Mouse (Mus musculus) forebrain, embryonic 15.5 days (tissue): ENCODE measurements around the gene Fam160b1. TPM values are rescaled to one million over a fixed set of nuclear protein-coding genes. Genes with fewer than 3 reads are reported as not detected.

ENCODE experiments used
- ATAC-seq: fragments of 200-750 bp; cut with Nextera tagmentation; replicated peaks from 2 replicates; pipeline ENCODE4 v1.8.0; 2017; ENCODE audit warnings: mild to moderate bottlenecking, moderate TSS enrichment, moderate library complexity
- H3K27ac ChIP-seq: fragments of 300-500 bp; sonication (generic); replicated peaks from 2 replicates; pipeline ENCODE4 v1.5.1; 2015; ENCODE audit warnings: mild to moderate bottlenecking, inconsistent platforms
- H3K27me3 ChIP-seq: fragments of 300-500 bp; sonication (generic); 2 replicates; pipeline ENCODE4 v1.6.1; 2015; ENCODE audit warnings: inconsistent platforms
- H3K36me3 ChIP-seq: fragments of 300-500 bp; sonication (generic); 2 replicates; pipeline ENCODE4 v1.6.1; 2015; ENCODE audit warnings: mild to moderate bottlenecking, inconsistent platforms
- H3K4me1 ChIP-seq: fragments of 300-500 bp; sonication (generic); 2 replicates; pipeline ENCODE4 v1.6.1; 2015; ENCODE audit warnings: inconsistent platforms
- H3K4me2 ChIP-seq: fragments of 300-500 bp; sonication (generic); replicated peaks from 2 replicates; pipeline ENCODE4 v1.6.1; 2015; ENCODE audit warnings: mild to moderate bottlenecking, inconsistent platforms
- H3K4me3 ChIP-seq: fragments of 300-500 bp; sonication (generic); 2 replicates; pipeline ENCODE4 v1.5.1; 2015; ENCODE audit warnings: mild to moderate bottlenecking, inconsistent platforms
- H3K9ac ChIP-seq: fragments of 300-500 bp; sonication (generic); replicated peaks from 2 replicates; pipeline ENCODE4 v1.6.1; 2015; ENCODE audit warnings: mild to moderate bottlenecking, inconsistent platforms
- H3K9me3 ChIP-seq: fragments of 300-500 bp; sonication (generic); 2 replicates; pipeline ENCODE4 v1.6.1; 2016; ENCODE audit warnings: inconsistent platforms
- WGBS: fragments of 180-500 bp; shearing (Covaris S2); methylation state at CpG from one replicate; pipeline ENCODE4 v1.1.7; 2015; ENCODE audit warnings: mixed read lengths; 5-methylcytosine and 5-hydroxymethylcytosine counted together
- polyA plus RNA-seq: library from polyadenylated mRNA; unstranded; fragments of >200 nt; fragmentation: Nextera tagmentation; extraction: Ambion mirVana; gene quantifications from 2 replicates; pipeline ENCODE4 v1.2.1, GENCODE M21; 2015

Gene Fam160b1
- polyA plus RNA-seq, 1 experiment from 2014 or later = 15.7 TPM

GRCm38 (mm10) chr19:57413170-57413569 lies 52.7 kb downstream of the Fam160b1 start:
- Histone ChIP-seq H3K27me3 (no peaks in the 10 kb centered on the region), H3K9ac (no peak overlapping the region), H3K36me3 (no peaks in the 10 kb centered on the region), H3K9me3 (no peaks in the 10 kb centered on the region), H3K4me2 (no peak overlapping the region), H3K4me3 (no peak overlapping the region), H3K27ac (no peak overlapping the region), H3K4me1 (peaks cover 6% of the 10 kb centered on the region; the same call in 1 of the 2 replicates)
- no peak for ATAC-seq
- WGBS = 96% methylated on average over 3 of the region's 3 CpGs

- 84% methylated on average over 6 of the region's 6 CpGs for WGBS
- H3K27ac ChIP-seq = no peak overlapping the region
- no peaks in the 10 kb centered on the region for H3K27me3 ChIP-seq
Observed at GRCm38 (mm10) chr19:57413918-57414317, 53.4 kb downstream of the Fam160b1 start.

GRCm38 (mm10) chr19:57415031-57415807 lies 54.7 kb downstream of the Fam160b1 start:
- no peak overlapping the region for H3K27ac ChIP-seq
- H3K4me1 ChIP-seq = peaks cover 8% of the 10 kb centered on the region; the same call in 1 of the 2 replicates
- no peaks in the 10 kb centered on the region for H3K36me3 ChIP-seq
- no peaks in the 10 kb centered on the region for H3K9me3 ChIP-seq
- no peak for ATAC-seq
- H3K4me2 ChIP-seq = no peak overlapping the region
- H3K4me3 ChIP-seq = no peak overlapping the region
- 90% methylated on average over 8 of the region's 8 CpGs for WGBS
- no peak overlapping the region for H3K9ac ChIP-seq
- H3K27me3 ChIP-seq = no peaks in the 10 kb centered on the region

More at GRCm38 (mm10) chr19:57413918-57414317, 53.4 kb downstream of the Fam160b1 start:
- Histone ChIP-seq H3K9ac (no peak overlapping the region), H3K4me2 (no peak overlapping the region), H3K36me3 (no peaks in the 10 kb centered on the region), H3K4me1 (peaks cover 8% of the 10 kb centered on the region; the same call in 1 of the 2 replicates), H3K9me3 (no peaks in the 10 kb centered on the region), H3K4me3 (no peak overlapping the region)
- ATAC-seq = no peak

- H3K4me2 ChIP-seq = 0 out of 2 replicates have a peak overlapping the region, but pooled peaks have one; percentile 9
- no peak overlapping the region for H3K4me3 ChIP-seq
- H3K27ac ChIP-seq = no peak overlapping the region
- H3K4me1 ChIP-seq = 0 out of 2 replicates have a peak, but pooled peaks cover 3% of the 10 kb centered on the region
- no peak for ATAC-seq
- H3K27me3 ChIP-seq = no peaks in the 10 kb centered on the region
- no peaks in the 10 kb centered on the region for H3K36me3 ChIP-seq
- no peaks in the 10 kb centered on the region for H3K9me3 ChIP-seq
- WGBS = 28% methylated on average over 17 of the region's 17 CpGs
- H3K9ac ChIP-seq = no peak overlapping the region
Observed at GRCm38 (mm10) chr19:57417800-57418580, 57.5 kb downstream of the Fam160b1 start.

- 13% methylated on average over 3 of the region's 3 CpGs for WGBS
- no peak overlapping the region for H3K9ac ChIP-seq
- H3K4me1 ChIP-seq = 0 out of 2 replicates have a peak, but pooled peaks cover 1% of the 10 kb centered on the region
- H3K4me3 ChIP-seq = no peak overlapping the region
- no peaks in the 10 kb centered on the region for H3K36me3 ChIP-seq
- ATAC-seq = no peak
- H3K27me3 ChIP-seq = no peaks in the 10 kb centered on the region
- H3K4me2 ChIP-seq = no peak overlapping the region
- no peak overlapping the region for H3K27ac ChIP-seq
- H3K9me3 ChIP-seq = no peaks in the 10 kb centered on the region
Observed at GRCm38 (mm10) chr19:57423402-57423801, 62.9 kb downstream of the Fam160b1 start.

- H3K27ac ChIP-seq = no peak overlapping the region
- no peak overlapping the region for H3K4me2 ChIP-seq
- H3K9me3 ChIP-seq = no peaks in the 10 kb centered on the region
- H3K4me3 ChIP-seq = no peak overlapping the region
- no peaks in the 10 kb centered on the region for H3K4me1 ChIP-seq
- H3K9ac ChIP-seq = no peak overlapping the region
- WGBS = 96% methylated on average over 15 of the region's 15 CpGs
- no peaks in the 10 kb centered on the region for H3K27me3 ChIP-seq
- no peaks in the 10 kb centered on the region for H3K36me3 ChIP-seq
- no peak for ATAC-seq
Observed at GRCm38 (mm10) chr19:57425296-57425695, 64.8 kb downstream of the Fam160b1 start.

GRCm38 (mm10) chr19:57426841-57427240 lies 66.4 kb downstream of the Fam160b1 start:
- H3K27me3 ChIP-seq = no peaks in the 10 kb centered on the region
- ATAC-seq = no peak
- 93% methylated on average over 8 of the region's 8 CpGs for WGBS

GRCm38 (mm10) chr19:57427756-57428438 lies 67.4 kb downstream of the Fam160b1 start:
- WGBS = 73% methylated on average over 14 of the region's 14 CpGs
- Histone ChIP-seq H3K27ac (no peak overlapping the region), H3K27me3 (no peaks in the 10 kb centered on the region), H3K4me1 (no peaks in the 10 kb centered on the region), H3K36me3 (no peaks in the 10 kb centered on the region), H3K4me2 (no peak overlapping the region), H3K9me3 (no peaks in the 10 kb centered on the region), H3K4me3 (no peak overlapping the region), H3K9ac (no peak overlapping the region)
- no peak for ATAC-seq

More at GRCm38 (mm10) chr19:57426841-57427240, 66.4 kb downstream of the Fam160b1 start:
- Histone ChIP-seq H3K9ac (no peak overlapping the region), H3K4me1 (no peaks in the 10 kb centered on the region), H3K27ac (no peak overlapping the region), H3K9me3 (no peaks in the 10 kb centered on the region), H3K4me3 (no peak overlapping the region), H3K4me2 (no peak overlapping the region), H3K36me3 (no peaks in the 10 kb centered on the region)

GRCm38 (mm10) chr19:57428641-57429040 lies 68.2 kb downstream of the Fam160b1 start:
- Histone ChIP-seq H3K4me3 (no peak overlapping the region), H3K27me3 (no peaks in the 10 kb centered on the region), H3K9me3 (no peaks in the 10 kb centered on the region), H3K27ac (no peak overlapping the region), H3K4me2 (no peak overlapping the region), H3K4me1 (peaks cover 1% of the 10 kb centered on the region; the same call in 1 of the 2 replicates), H3K9ac (no peak overlapping the region), H3K36me3 (no peaks in the 10 kb centered on the region)
- WGBS = 86% methylated on average over 3 of the region's 3 CpGs
- ATAC-seq = no peak

DNA sequence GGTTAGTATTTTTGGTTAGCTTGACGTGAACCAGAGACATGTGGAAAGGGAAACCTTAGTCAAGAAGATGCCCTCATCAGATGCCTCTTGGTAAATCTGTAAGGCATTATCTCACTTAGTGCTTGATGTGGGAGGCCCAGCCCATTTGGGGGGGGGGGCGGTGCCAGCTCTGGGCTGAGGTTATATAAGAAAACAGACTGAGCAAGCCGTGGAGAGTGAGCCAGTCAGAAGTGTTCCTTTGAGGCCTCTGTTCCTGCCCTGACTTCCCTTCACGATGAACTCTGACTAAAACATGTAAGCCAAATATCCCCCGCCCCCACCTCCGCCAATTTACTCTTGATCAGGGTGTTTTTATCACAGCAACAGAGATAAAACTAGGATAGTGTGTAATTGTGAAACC lies 69.4 kb downstream of the Fam160b1 start:
- Histone ChIP-seq H3K36me3 (no peaks in the 10 kb centered on the region), H3K4me1 (peaks cover 3% of the 10 kb centered on the region; the same call in 1 of the 2 replicates), H3K9ac (no peak overlapping the region), H3K4me2 (no peak overlapping the region), H3K4me3 (no peak overlapping the region), H3K27me3 (no peaks in the 10 kb centered on the region), H3K27ac (no peak overlapping the region), H3K9me3 (no peaks in the 10 kb centered on the region)
- WGBS = 86% methylated on average over 6 of the region's 6 CpGs
- ATAC-seq = no peak

- H3K36me3 ChIP-seq = no peaks in the 10 kb centered on the region
- no peak overlapping the region for H3K4me2 ChIP-seq
- no peak overlapping the region for H3K27ac ChIP-seq
- H3K27me3 ChIP-seq = no peaks in the 10 kb centered on the region
- H3K4me1 ChIP-seq = peaks cover 3% of the 10 kb centered on the region; the same call in 1 of the 2 replicates
- ATAC-seq = no peak
- H3K9me3 ChIP-seq = no peaks in the 10 kb centered on the region
- no peak overlapping the region for H3K9ac ChIP-seq
- H3K4me3 ChIP-seq = no peak overlapping the region
- WGBS = 46% methylated on average over 6 of the region's 6 CpGs
Observed at GRCm38 (mm10) chr19:57431476-57431875, 71.0 kb downstream of the Fam160b1 start.

DNA sequence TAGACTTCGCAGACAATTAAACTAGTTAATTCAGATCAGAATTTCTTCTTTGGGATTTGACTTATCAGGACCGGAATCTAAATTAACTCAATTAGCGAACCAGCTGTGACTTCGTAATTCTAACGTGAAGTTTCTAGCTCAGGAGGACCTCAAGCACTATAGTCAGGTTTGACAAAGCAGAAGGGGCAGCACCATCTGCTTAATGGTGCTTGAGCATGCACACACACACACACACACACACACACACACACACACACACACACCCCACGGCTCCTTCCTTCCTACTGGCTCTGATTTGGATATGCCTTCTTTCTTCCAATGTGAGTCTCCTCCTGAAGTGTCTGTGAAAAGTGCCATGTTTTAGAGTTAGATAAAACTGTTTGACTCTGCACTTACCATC lies 73.5 kb downstream of the Fam160b1 start:
- Histone ChIP-seq H3K27ac (no peak overlapping the region), H3K36me3 (no peaks in the 10 kb centered on the region), H3K9ac (no peak overlapping the region), H3K27me3 (no peaks in the 10 kb centered on the region), H3K4me1 (peaks cover 3% of the 10 kb centered on the region; the same call in 1 of the 2 replicates), H3K4me2 (no peak overlapping the region), H3K4me3 (no peak overlapping the region), H3K9me3 (no peaks in the 10 kb centered on the region)
- WGBS = 48% methylated on average over 6 of the region's 6 CpGs
- ATAC-seq = no peak
